Mouse (Mus musculus): ENCODE results near the gene Camsap3. TPM values are rescaled to one million over a fixed set of nuclear protein-coding genes. Genes with fewer than 3 reads are reported as not detected.

Gene Camsap3
- polyA plus RNA-seq, 1 experiment, result 0.19 TPM

- TF ChIP-seq USF1 (IDR thresholded peaks at IDR 0.05; ENCODE audit: low read depth) (no peak), CEBPB (IDR thresholded peaks at IDR 0.05; ENCODE audit: low read depth) (no peak), FOSL1 (IDR thresholded peaks at IDR 0.05; ENCODE audit: insufficient read depth, low read length, poor library complexity, severe bottlenecking) (no peak), MYOD1 (IDR thresholded peaks at IDR 0.05; ENCODE audit: control insufficient read depth, insufficient read length, low read depth) (no peak), MAX (IDR thresholded peaks at IDR 0.05) (no peak), MYOG (IDR thresholded peaks at IDR 0.05; ENCODE audit: control insufficient read depth, extremely low read depth, insufficient read length) (no peak), CTCF (IDR thresholded peaks at IDR 0.05; ENCODE audit: control insufficient read depth, insufficient read depth, insufficient read length) (no peak)
- peaks cover 10% of the 10 kb centered on the region for H3K27me3 ChIP-seq (ENCODE audit: control insufficient read depth, insufficient read depth, insufficient read length)
- H3K79me2 ChIP-seq (ENCODE audit: control insufficient read depth, insufficient read depth), result no peaks in the 10 kb centered on the region
- no peak overlapping the region for H3K4me3 ChIP-seq (ENCODE audit: insufficient read depth, poor library complexity, severe bottlenecking)
- no peak overlapping the region for H3ac ChIP-seq (ENCODE audit: control insufficient read depth, insufficient read length, low read depth)
- no peaks in the 10 kb centered on the region for H3K79me3 ChIP-seq (ENCODE audit: low read depth)
- no peaks in the 10 kb centered on the region for H3K36me3 ChIP-seq (ENCODE audit: control insufficient read depth, insufficient read depth)
Measured at GRCm38 (mm10) chr8:3593470-3593869, 6.4 kb downstream of the Camsap3 start.

- Histone ChIP-seq H3K27me3 (ENCODE audit: control insufficient read depth, insufficient read depth, insufficient read length) (peaks cover 8% of the 10 kb centered on the region), H3K4me3 (ENCODE audit: insufficient read depth, poor library complexity, severe bottlenecking) (no peak overlapping the region), H3K79me2 (ENCODE audit: control insufficient read depth, insufficient read depth) (no peaks in the 10 kb centered on the region), H3K36me3 (ENCODE audit: control insufficient read depth, insufficient read depth) (no peaks in the 10 kb centered on the region), H3K79me3 (ENCODE audit: low read depth) (no peaks in the 10 kb centered on the region), H3ac (ENCODE audit: control insufficient read depth, insufficient read length, low read depth) (no peak overlapping the region)
- TF ChIP-seq CTCF (IDR thresholded peaks at IDR 0.05; ENCODE audit: control insufficient read depth, insufficient read depth, insufficient read length), result no peak
- TF ChIP-seq MAX (IDR thresholded peaks at IDR 0.05), result no peak
- TF ChIP-seq USF1 (IDR thresholded peaks at IDR 0.05; ENCODE audit: low read depth), result no peak
- no peak for TF ChIP-seq MYOD1 (IDR thresholded peaks at IDR 0.05; ENCODE audit: control insufficient read depth, insufficient read length, low read depth)
- TF ChIP-seq FOSL1 (IDR thresholded peaks at IDR 0.05; ENCODE audit: insufficient read depth, low read length, poor library complexity, severe bottlenecking), result no peak
- TF ChIP-seq CEBPB (IDR thresholded peaks at IDR 0.05; ENCODE audit: low read depth), result no peak
- TF ChIP-seq MYOG (IDR thresholded peaks at IDR 0.05; ENCODE audit: control insufficient read depth, extremely low read depth, insufficient read length), result no peak
Measured at GRCm38 (mm10) chr8:3594466-3594865, 7.4 kb downstream of the Camsap3 start.

- Histone ChIP-seq H3K36me3 (ENCODE audit: control insufficient read depth, insufficient read depth) (no peaks in the 10 kb centered on the region), H3K79me2 (ENCODE audit: control insufficient read depth, insufficient read depth) (no peaks in the 10 kb centered on the region), H3K27me3 (ENCODE audit: control insufficient read depth, insufficient read depth, insufficient read length) (peaks cover 8% of the 10 kb centered on the region), H3K79me3 (ENCODE audit: low read depth) (no peaks in the 10 kb centered on the region), H3K4me3 (ENCODE audit: insufficient read depth, poor library complexity, severe bottlenecking) (no peak overlapping the region), H3ac (ENCODE audit: control insufficient read depth, insufficient read length, low read depth) (no peak overlapping the region)
- TF ChIP-seq CEBPB (IDR thresholded peaks at IDR 0.05; ENCODE audit: low read depth) (no peak), MYOD1 (IDR thresholded peaks at IDR 0.05; ENCODE audit: control insufficient read depth, insufficient read length, low read depth) (no peak), MYOG (IDR thresholded peaks at IDR 0.05; ENCODE audit: control insufficient read depth, extremely low read depth, insufficient read length) (no peak), MAX (IDR thresholded peaks at IDR 0.05) (no peak), FOSL1 (IDR thresholded peaks at IDR 0.05; ENCODE audit: insufficient read depth, low read length, poor library complexity, severe bottlenecking) (no peak), CTCF (IDR thresholded peaks at IDR 0.05; ENCODE audit: control insufficient read depth, insufficient read depth, insufficient read length) (no peak), USF1 (IDR thresholded peaks at IDR 0.05; ENCODE audit: low read depth) (no peak)
Measured at GRCm38 (mm10) chr8:3598054-3598453, 11.0 kb downstream of the Camsap3 start.

GRCm38 (mm10) chr8:3599219-3599618 lies 12.1 kb downstream of the Camsap3 start:
- no peak overlapping the region for H3K4me3 ChIP-seq (ENCODE audit: insufficient read depth, poor library complexity, severe bottlenecking)
- H3K36me3 ChIP-seq (ENCODE audit: control insufficient read depth, insufficient read depth), result no peaks in the 10 kb centered on the region
- no peaks in the 10 kb centered on the region for H3K79me3 ChIP-seq (ENCODE audit: low read depth)
- H3K27me3 ChIP-seq (ENCODE audit: control insufficient read depth, insufficient read depth, insufficient read length), result peaks cover 7% of the 10 kb centered on the region
- no peak for TF ChIP-seq MYOG (IDR thresholded peaks at IDR 0.05; ENCODE audit: control insufficient read depth, extremely low read depth, insufficient read length)
- no peak for TF ChIP-seq USF1 (IDR thresholded peaks at IDR 0.05; ENCODE audit: low read depth)
- no peak for TF ChIP-seq CEBPB (IDR thresholded peaks at IDR 0.05; ENCODE audit: low read depth)
- no peak for TF ChIP-seq FOSL1 (IDR thresholded peaks at IDR 0.05; ENCODE audit: insufficient read depth, low read length, poor library complexity, severe bottlenecking)
- no peak for TF ChIP-seq CTCF (IDR thresholded peaks at IDR 0.05; ENCODE audit: control insufficient read depth, insufficient read depth, insufficient read length)
- TF ChIP-seq MYOD1 (IDR thresholded peaks at IDR 0.05; ENCODE audit: control insufficient read depth, insufficient read length, low read depth), result no peak
- no peak for TF ChIP-seq MAX (IDR thresholded peaks at IDR 0.05)
- no peaks in the 10 kb centered on the region for H3K79me2 ChIP-seq (ENCODE audit: control insufficient read depth, insufficient read depth)
- H3ac ChIP-seq (ENCODE audit: control insufficient read depth, insufficient read length, low read depth), result no peak overlapping the region

GRCm38 (mm10) chr8:3600401-3600800 lies 13.3 kb downstream of the Camsap3 start:
- H3K27me3 ChIP-seq (ENCODE audit: control insufficient read depth, insufficient read depth, insufficient read length), result peaks cover 7% of the 10 kb centered on the region
- H3K36me3 ChIP-seq (ENCODE audit: control insufficient read depth, insufficient read depth), result no peaks in the 10 kb centered on the region
- no peak overlapping the region for H3K4me3 ChIP-seq (ENCODE audit: insufficient read depth, poor library complexity, severe bottlenecking)
- TF ChIP-seq USF1 (IDR thresholded peaks at IDR 0.05; ENCODE audit: low read depth), result no peak
- TF ChIP-seq CTCF (IDR thresholded peaks at IDR 0.05; ENCODE audit: control insufficient read depth, insufficient read depth, insufficient read length), result no peak
- no peak for TF ChIP-seq FOSL1 (IDR thresholded peaks at IDR 0.05; ENCODE audit: insufficient read depth, low read length, poor library complexity, severe bottlenecking)
- TF ChIP-seq MYOD1 (IDR thresholded peaks at IDR 0.05; ENCODE audit: control insufficient read depth, insufficient read length, low read depth), result no peak
- TF ChIP-seq MAX (IDR thresholded peaks at IDR 0.05), result no peak
- no peak for TF ChIP-seq CEBPB (IDR thresholded peaks at IDR 0.05; ENCODE audit: low read depth)
- no peaks in the 10 kb centered on the region for H3K79me2 ChIP-seq (ENCODE audit: control insufficient read depth, insufficient read depth)
- no peaks in the 10 kb centered on the region for H3K79me3 ChIP-seq (ENCODE audit: low read depth)
- no peak overlapping the region for H3ac ChIP-seq (ENCODE audit: control insufficient read depth, insufficient read length, low read depth)

GRCm38 (mm10) chr8:3603439-3603838 lies 16.3 kb downstream of the Camsap3 start:
- Histone ChIP-seq H3K36me3 (ENCODE audit: control insufficient read depth, insufficient read depth) (no peaks in the 10 kb centered on the region), H3K4me3 (ENCODE audit: insufficient read depth, poor library complexity, severe bottlenecking) (no peak overlapping the region), H3K79me3 (ENCODE audit: low read depth) (no peaks in the 10 kb centered on the region), H3K79me2 (ENCODE audit: control insufficient read depth, insufficient read depth) (no peaks in the 10 kb centered on the region), H3K27me3 (ENCODE audit: control insufficient read depth, insufficient read depth, insufficient read length) (peaks cover 3% of the 10 kb centered on the region), H3ac (ENCODE audit: control insufficient read depth, insufficient read length, low read depth) (no peak overlapping the region)
- TF ChIP-seq CEBPB (IDR thresholded peaks at IDR 0.05; ENCODE audit: low read depth), result no peak
